Mouse (Mus musculus): Measurements from ENCODE around the gene Nkapd1. TPM values are rescaled to one million over a fixed set of nuclear protein-coding genes. Genes with fewer than 3 reads are reported as not detected.
A peak's percentile ranks its signal among the peaks of the same experiment; 100 is the strongest.

Nkapd1 gene
- total RNA-seq, 1 experiment from 2014 or later = 73.0 TPM

DNA sequence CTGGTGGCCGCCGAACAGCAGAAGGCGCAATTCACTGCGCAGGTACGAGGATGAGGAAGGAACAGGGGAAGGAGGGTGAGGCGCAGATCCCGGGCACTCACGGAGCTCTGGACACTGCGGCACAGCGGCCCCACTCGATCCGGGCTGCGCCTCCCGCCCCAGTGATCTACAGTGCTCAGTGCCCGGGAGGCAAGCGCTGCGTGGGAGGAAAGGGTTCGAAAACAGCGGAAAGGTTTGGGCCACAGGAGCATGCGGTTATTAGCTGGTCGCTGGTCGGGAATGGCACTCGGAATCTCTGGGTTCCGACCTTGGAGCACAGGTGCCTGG, 13.3 kb downstream of the Nkapd1 start:
- ATAC-seq (replicated peaks in 1 of 2; ENCODE audit: insufficient read depth in 1 of 2, low FRiP score in 2 of 2, low TSS enrichment in 1 of 2, low read depth in 1 of 2, poor library complexity in 2 of 2, severe bottlenecking in 2 of 2) = no peak

DNA sequence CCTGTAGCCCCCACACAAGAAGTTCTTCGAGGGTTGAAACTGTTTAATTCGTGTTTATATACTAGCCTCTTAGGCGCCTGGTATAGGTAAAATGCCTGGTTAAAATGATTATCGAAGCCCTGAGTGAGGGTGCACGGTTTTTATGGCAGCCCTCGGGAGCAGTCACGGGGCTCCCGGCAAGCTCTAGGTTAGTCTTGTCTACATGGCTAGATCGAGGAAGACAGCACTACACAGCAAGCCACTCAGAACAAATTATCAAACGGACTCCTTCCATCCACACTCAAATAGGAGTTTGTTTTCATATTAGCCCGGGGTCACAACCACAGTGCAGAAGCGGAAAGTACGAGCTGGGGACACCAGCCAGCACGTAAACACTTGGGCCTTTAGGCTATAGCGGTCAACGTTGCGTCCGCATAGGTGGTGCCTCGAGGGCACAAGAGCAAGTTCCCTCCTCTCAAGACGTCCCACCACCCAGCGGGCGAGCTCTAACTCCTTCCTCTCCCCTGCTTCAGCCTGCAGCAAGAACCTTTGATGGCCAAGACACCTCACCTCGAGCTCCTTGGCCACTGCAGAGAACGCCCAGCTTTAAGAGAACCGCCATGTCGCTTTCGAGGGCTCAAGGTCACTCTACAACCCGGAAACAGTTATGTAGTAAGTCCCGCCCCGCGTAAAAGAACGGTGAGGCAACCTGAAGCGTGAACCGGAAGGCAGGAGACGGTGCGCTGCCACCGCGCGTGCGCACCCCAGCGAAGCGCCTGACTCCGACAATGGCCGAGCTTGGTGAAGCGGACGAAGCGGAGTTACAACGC, 13.9 kb downstream of the Nkapd1 start, which contains the start of the genes Sdhd and Timm8b:
TSS of gene Sdhd (minus strand) at position 624 of the 809 bp plus-strand sequence.
TSS of gene Timm8b (plus strand) at position 722 of the 809 bp plus-strand sequence.
- ATAC-seq (replicated peaks in 1 of 2; ENCODE audit: insufficient read depth in 1 of 2, low FRiP score in 2 of 2, low TSS enrichment in 1 of 2, low read depth in 1 of 2, poor library complexity in 2 of 2, severe bottlenecking in 2 of 2) = peak; percentile 92 to 97

DNA sequence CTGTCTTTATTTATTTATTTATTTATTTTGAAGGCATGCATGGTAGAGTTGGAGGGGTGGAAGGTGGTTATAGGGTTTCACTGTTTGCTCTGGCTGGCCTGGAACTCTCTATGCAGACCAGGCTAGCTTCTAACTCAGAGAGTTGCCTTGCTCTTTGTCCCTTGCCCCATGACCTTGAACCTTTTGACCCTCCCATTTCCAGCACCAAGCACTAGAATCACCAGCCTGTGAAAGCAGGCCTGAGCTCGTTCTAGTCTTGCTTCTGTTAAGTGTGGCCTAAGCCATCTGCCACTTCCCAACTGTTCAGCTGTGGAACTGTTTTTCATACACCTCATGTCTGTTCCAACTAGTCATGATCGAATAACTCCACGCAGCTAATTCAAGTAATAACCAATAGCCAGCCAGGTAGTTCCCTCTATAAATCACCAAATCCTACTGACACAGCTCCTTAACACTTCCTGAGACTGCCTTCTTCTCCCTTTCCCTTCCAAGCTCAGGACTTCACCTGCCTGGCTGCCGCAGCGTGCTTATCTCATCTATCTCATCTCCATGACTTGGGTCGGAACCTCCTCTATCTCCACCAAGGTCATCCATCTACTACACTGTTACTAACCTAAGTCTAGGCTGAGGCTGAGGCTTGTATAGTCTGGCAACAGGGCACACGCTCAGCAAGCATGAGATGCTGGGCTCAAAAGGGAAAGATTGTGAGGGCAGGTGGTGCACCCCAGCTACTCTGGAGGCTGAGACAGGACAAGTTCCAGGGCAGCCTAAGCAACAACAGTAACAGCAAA, 15.0 kb downstream of the Nkapd1 start:
- ATAC-seq (replicated peaks in 1 of 2; ENCODE audit: insufficient read depth in 1 of 2, low FRiP score in 2 of 2, low TSS enrichment in 1 of 2, low read depth in 1 of 2, poor library complexity in 2 of 2, severe bottlenecking in 2 of 2) = no peak

DNA sequence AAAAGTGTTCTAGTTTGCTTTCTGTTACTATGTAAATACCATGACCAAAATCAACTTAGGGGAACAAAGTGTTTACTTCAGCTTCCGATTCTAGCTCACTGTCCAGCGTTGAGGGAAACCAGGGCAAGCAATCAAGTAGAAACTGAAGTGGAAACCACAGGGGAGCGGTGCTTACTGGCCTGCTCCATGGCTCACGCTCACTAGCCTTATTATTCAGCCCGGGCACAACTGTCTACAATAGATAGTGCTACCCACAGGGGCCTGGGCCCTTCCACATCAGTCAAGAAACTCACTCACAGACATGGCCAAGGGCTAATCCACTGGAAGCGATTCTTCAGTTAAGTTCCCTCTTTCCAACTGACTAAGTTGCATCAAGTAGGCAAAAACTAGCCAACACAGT, 15.7 kb downstream of the Nkapd1 start:
- no peak for ATAC-seq (replicated peaks in 1 of 2; ENCODE audit: insufficient read depth in 1 of 2, low FRiP score in 2 of 2, low TSS enrichment in 1 of 2, low read depth in 1 of 2, poor library complexity in 2 of 2, severe bottlenecking in 2 of 2)

DNA sequence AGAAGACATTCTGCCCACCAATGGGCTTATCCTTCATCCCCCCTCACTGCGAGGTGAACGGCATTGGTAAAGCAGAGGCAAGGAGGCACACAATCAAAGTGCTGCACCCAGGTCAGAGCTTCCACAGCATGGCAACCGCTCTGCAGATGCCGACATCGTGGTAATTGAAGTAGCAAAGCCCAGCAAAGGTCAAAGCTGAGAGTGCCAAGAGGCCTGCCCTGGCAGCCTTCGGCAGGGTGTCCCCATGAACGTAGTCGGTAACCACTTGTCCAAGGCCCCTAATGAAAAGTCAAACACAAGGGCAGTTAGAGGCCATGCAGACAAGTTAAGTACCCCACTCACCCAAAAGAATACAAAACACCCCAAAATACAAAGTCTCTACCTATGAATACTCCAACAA, 20.3 kb downstream of the Nkapd1 start:
- ATAC-seq (replicated peaks in 1 of 2; ENCODE audit: insufficient read depth in 1 of 2, low FRiP score in 2 of 2, low TSS enrichment in 1 of 2, low read depth in 1 of 2, poor library complexity in 2 of 2, severe bottlenecking in 2 of 2) = no peak

DNA sequence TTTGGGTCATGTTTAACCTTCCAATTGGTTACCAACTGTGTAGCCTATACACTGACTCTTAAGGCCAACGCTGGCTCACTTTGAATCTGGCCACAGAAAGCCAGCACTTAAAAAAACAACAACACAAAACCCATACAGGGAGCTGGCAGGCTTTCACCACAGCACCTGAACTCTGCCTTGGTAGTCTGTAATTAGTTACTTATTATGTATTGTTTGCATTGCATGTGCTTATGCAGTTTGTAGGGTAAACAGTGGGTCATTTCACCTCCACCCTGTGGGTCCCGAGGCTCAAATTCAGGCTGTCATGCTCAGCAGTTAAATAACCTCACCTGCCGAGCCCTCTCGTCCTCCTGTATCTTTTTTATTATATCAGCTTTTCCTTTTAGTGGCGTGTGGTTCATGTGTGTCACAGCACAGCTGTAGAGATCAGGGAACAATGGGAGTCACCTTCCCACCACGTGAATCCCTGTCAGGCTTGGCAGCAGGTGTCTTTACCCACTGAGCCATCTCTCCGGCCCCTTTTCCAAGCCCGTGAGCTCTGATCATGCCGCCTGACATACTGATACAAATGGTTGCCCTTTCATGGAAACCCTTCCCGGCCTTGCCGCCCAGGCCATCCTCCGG, 22.4 kb downstream of the Nkapd1 start:
- no peak for ATAC-seq (replicated peaks in 1 of 2; ENCODE audit: insufficient read depth in 1 of 2, low FRiP score in 2 of 2, low TSS enrichment in 1 of 2, low read depth in 1 of 2, poor library complexity in 2 of 2, severe bottlenecking in 2 of 2)

DNA sequence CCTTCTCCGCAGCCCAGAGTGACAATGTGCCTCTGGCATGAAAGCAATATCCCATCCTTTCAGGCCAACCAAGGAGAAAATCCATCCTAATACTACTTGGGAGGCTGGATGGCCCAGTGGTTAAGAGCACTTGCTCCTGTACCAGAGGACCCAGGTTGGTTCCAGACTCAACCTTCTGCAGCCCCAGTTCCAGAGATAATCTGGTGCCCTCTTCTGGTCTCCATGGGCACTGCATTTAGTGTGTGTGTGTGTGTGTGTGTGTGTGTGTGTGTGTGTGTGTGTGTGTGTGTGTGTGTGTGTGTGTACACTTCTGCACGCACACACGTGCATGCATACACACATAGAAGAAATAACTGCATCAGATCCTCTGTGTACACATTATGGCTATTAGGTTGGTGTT, 23.7 kb downstream of the Nkapd1 start:
- peak; percentile 50 to 60; a peak in 3 of 4 replicates for ATAC-seq (replicated peaks in 1 of 2; ENCODE audit: insufficient read depth in 1 of 2, low FRiP score in 2 of 2, low TSS enrichment in 1 of 2, low read depth in 1 of 2, poor library complexity in 2 of 2, severe bottlenecking in 2 of 2)

DNA sequence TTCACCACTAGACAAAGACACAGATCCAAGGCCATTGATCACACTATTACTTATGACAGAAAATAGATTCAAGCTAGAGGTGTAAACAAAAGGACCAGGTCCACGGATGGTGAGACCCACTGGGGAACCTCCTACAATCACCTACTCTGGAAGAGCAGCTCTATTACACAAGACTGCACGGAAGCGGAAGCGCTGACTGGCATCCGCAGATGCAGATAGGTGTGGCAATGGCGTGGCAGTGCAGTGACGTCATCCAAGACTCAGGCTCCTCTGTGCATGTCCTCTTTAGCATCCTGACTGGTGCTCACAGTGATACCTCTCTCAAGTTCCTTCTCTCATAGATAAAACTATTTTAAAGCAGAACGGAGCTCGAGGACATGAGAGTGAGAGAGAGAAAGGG, 24.3 kb downstream of the Nkapd1 start:
- peak in 1 of 2 experiments; percentile 76; a peak in 2 of 4 replicates for ATAC-seq (replicated peaks in 1 of 2; ENCODE audit: insufficient read depth in 1 of 2, low FRiP score in 2 of 2, low TSS enrichment in 1 of 2, low read depth in 1 of 2, poor library complexity in 2 of 2, severe bottlenecking in 2 of 2)

DNA sequence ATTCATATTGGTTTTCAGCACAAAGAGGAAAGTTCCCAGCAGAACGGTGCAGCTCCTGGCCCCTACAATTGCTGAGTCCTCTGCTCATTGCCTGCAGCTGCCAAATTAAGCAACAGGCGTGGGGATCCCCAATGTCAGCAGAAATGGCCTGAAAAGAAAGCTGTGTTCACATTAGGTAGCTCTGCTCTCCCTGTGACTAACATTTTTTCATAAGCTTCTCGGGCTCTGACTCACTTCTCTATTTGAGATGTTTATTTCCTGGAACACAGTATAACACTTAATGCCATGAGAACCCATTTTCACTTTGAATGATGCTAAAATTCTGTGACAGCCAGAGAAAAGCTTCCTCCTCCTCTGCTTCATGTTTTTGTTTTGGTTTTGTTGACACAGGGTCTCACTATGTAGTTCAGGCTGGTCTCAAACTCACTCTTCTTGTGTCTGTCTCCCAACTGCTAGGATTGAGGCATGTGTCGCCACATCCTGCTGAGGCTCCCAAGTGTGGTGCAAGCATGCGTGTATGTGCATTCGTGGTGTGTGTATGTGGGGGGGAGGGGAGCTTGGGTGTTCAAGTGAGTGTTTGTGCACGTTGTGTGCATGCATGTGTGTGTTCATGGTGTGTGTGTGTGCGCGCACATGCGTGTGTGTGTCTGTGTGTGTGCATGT, 26.3 kb downstream of the Nkapd1 start:
- ATAC-seq (replicated peaks in 1 of 2; ENCODE audit: insufficient read depth in 1 of 2, low FRiP score in 2 of 2, low TSS enrichment in 1 of 2, low read depth in 1 of 2, poor library complexity in 2 of 2, severe bottlenecking in 2 of 2) = peak; percentile 38 to 49; a peak in 3 of 4 replicates

DNA sequence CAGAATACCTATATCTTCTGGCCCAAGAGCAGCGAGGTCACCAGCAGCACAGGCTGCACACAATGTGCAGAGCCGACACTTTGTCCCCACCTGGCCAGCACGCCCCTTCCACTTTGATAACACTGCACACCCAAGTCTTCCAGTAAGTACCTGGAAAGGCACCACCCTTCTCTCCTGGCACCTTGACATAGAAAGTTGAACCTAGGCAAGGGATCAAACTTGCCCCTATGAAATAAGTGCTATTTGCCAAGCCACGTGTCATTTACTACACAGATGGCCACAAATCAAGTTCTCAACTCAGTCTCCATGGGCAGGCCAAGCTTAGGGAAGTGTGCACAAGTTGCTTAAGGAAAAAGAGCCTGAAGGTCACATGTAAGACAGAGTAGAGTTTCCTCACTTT, 30.3 kb downstream of the Nkapd1 start:
- ATAC-seq (replicated peaks in 1 of 2; ENCODE audit: insufficient read depth in 1 of 2, low FRiP score in 2 of 2, low TSS enrichment in 1 of 2, low read depth in 1 of 2, poor library complexity in 2 of 2, severe bottlenecking in 2 of 2) = no peak

DNA sequence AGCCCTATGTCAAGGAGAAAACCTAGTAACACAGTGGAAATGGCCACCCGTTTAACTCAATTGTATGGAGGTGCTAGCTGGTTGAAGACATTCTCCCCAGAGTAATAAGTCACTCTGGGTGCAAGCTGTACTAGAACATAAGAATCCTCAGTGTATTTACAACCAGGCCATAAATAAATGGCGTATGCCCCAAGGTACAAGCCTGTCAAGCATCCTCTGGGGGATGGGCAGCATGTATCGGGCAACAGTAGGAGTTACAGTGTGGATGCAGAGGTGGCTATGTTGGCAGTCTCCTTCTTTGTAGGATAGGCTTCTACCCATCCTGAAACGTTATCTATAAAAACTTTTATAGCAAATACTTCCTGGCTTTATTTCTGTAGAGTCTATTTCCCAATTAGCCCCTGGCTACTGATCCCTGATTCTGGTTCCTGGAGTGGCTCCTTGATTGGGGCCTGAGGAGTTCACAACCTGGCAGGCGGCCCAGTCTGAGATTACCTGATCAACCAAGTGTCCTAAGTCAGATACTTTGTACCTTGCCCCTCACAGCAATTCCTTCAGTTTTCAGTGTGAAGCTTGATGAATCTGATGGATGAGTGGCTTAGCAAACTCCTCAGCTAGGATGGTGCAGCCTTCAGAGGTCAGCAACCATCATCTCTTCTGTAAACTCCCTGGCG, 32.0 kb downstream of the Nkapd1 start:
- ATAC-seq (replicated peaks in 1 of 2; ENCODE audit: insufficient read depth in 1 of 2, low FRiP score in 2 of 2, low TSS enrichment in 1 of 2, low read depth in 1 of 2, poor library complexity in 2 of 2, severe bottlenecking in 2 of 2) = no peak

DNA sequence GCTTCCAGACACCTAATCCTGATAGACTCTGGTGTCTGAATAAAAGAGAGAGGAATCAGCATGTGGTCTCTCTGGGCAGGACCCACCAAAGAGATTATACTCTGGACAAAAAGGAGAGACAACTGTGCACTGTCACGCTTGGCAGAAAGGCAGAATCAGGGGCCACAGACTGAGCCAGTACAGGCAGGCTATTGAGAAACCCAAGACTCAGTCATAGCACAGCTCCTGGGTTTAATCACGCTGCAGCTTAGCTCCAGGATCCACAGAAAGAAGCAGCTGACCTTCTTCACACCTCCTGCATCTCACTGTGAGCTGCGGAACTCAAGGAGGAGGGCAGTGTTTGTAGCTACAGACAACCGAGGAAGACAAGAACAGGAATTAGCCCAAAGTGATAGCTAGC, 36.9 kb downstream of the Nkapd1 start:
- ATAC-seq (replicated peaks in 1 of 2; ENCODE audit: insufficient read depth in 1 of 2, low FRiP score in 2 of 2, low TSS enrichment in 1 of 2, low read depth in 1 of 2, poor library complexity in 2 of 2, severe bottlenecking in 2 of 2) = no peak

DNA sequence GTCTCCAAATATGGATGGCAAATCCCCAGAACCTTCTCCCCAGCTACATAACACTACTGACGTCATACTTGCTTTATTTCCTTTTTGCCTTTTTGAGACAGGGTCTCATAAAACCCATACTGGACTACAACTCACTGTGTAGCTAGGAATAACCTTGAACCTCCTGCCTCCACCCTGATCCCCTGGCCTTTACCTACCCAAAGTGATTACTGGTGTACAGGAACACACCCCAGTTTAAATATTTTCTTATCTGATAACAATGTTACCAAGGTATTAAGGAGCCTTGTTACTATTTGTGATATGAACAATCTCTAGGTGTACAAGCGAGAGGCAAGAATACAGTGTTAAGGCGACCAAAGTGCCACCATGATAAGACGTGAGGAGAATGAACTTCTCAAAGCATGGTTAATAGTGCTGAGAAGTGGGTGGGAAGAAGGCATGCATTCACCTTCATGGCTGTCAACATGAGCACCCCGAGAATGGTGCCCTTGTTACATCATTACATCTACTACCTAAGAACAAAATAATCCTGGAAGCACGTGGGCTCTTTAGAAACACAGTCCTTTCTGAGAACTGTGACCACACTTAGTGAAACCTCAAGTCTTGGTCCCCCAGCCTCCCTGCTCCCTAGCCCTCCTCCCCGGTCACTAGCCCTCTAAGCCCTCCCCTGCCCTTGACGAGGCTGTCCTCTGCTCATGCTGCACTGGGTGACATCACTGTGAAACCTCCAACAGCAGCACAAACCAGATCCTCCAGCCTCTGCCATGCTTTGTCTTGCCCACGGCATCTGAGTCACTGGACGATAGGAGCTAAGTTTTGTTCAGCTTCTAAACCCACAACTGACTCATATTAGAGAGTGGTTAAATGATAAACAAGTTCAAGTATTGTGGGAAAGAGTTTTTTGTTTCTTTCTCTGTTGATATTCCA, 47.4 kb downstream of the Nkapd1 start:
- ATAC-seq (replicated peaks in 1 of 2; ENCODE audit: insufficient read depth in 1 of 2, low FRiP score in 2 of 2, low TSS enrichment in 1 of 2, low read depth in 1 of 2, poor library complexity in 2 of 2, severe bottlenecking in 2 of 2) = no peak

DNA sequence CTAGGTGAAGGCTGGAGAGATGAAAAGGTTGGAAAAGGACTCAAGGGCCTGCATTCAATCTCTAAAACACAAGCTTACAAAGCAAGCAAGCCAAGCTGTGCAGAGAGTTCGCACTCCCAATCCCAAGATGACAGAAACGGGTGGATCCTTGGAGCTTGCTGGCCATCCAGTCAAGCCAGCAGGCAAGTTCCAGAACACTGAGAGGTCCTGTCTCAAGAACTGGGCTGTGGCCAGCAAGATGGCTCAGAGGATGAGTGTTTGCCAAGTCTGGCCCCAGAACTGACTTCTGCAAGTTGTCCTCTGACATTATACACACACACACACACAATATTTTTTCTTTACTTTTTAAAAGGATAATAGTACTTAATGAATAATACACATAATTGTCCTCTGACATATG, 49.4 kb downstream of the Nkapd1 start:
- ATAC-seq (replicated peaks in 1 of 2; ENCODE audit: insufficient read depth in 1 of 2, low FRiP score in 2 of 2, low TSS enrichment in 1 of 2, low read depth in 1 of 2, poor library complexity in 2 of 2, severe bottlenecking in 2 of 2) = no peak

DNA sequence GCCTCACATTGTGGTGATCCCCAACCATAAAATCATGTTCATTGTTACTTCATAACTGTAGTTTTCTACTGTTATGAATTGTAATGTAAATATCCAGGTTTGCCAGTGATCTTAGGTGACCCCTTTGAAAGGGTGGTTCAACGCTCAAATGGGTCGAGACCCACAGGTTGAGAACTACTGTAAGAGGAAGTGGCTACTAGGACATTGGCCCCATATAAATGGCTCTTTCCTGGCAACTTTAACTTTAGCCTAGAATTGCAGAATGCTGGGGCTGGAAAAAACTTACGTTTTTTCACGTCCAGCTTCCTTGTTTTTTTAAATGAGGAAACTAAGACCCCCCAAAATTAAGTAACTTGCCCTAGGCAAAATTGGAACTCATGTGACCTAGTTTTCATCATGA, 49.9 kb downstream of the Nkapd1 start:
- no peak for ATAC-seq (replicated peaks in 1 of 2; ENCODE audit: insufficient read depth in 1 of 2, low FRiP score in 2 of 2, low TSS enrichment in 1 of 2, low read depth in 1 of 2, poor library complexity in 2 of 2, severe bottlenecking in 2 of 2)

DNA sequence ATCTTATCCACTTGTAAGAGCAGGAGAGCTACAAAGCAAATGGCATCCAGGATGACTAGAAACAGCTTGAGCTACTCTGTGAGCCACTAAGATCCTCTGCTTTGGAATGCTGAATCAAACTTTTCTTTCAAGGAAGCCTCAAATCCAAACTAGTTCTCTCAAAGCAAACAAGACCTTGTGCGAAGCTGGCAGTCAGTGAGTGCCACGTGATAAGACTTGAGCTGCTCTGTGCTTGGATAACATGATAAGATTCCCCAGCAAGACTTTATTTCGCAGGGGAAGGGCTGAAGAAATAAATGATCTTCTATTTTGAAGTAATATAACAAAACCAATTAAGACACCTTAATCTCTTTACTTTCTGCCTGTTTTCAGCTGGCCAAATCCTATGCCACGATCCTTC, 51.3 kb downstream of the Nkapd1 start:
- no peak for ATAC-seq (replicated peaks in 1 of 2; ENCODE audit: insufficient read depth in 1 of 2, low FRiP score in 2 of 2, low TSS enrichment in 1 of 2, low read depth in 1 of 2, poor library complexity in 2 of 2, severe bottlenecking in 2 of 2)

Data from hematopoietic stem cell, adult 5-6 weeks (primary cell).